Mouse (Mus musculus): ENCODE measurements around the gene Wdr90. TPM values are rescaled to one million over a fixed set of nuclear protein-coding genes. Genes with fewer than 3 reads are reported as not detected.
A peak's percentile ranks its signal among the peaks of the same experiment; 100 is the strongest.

Wdr90 gene
- 11.7 and 13.1 TPM in 2 replicates for polyA plus RNA-seq (2012; ENCODE audit: insufficient read depth, insufficient read length, missing spikeins)

- Histone ChIP-seq H3K4me1 (ENCODE audit: control insufficient read depth, insufficient read depth, low read length) (0 out of 2 replicates have a peak, but pooled peaks cover 5% of the 10 kb centered on the region), H3K4me3 (ENCODE audit: insufficient read depth, low read length) (peak within 1 kb of the TSS; percentile 69), H3K27ac (ENCODE audit: insufficient read depth, low read depth, low read length) (peak within 1 kb of the TSS; percentile 3)
- TF ChIP-seq POLR2A (IDR thresholded peaks at IDR 0.05; ENCODE audit: borderline replicate concordance, low read depth, low read length), result no peak
- TF ChIP-seq CTCF (IDR thresholded peaks at IDR 0.05; ENCODE audit: low read depth, low read length), result no peak
Measured at GRCm38 (mm10) chr17:25860832-25861703, at the start of gene Wdr90. TSS of gene Wdr90 (minus strand) at chr17:25861501.

DNA sequence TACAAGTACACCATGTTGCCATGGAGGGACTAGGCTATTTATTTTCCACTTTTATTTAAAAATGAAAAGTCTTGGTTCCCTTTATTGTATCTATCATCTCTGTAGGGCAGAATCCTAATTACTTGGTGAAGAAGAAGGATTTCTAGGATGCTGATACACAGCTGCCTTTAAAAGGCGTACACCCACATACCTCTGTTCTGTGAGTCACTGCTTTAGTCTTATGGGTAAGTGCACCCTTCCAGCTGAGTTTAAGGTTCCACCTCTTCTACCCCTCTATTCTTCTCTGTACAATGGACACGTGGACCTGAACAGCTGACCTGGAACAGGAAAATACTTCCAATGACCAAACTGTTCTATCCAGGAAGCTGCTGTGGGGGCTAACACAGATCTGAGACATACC, 46.3 kb upstream of the Wdr90 start:
- Histone ChIP-seq H3K27ac (ENCODE audit: insufficient read depth, low read depth, low read length) (no peak overlapping the region), H3K4me1 (ENCODE audit: control insufficient read depth, insufficient read depth, low read length) (peaks cover 31% of the 10 kb centered on the region), H3K4me3 (ENCODE audit: insufficient read depth, low read length) (no peak overlapping the region)
- TF ChIP-seq POLR2A (IDR thresholded peaks at IDR 0.05; ENCODE audit: borderline replicate concordance, low read depth, low read length) (no peak), CTCF (IDR thresholded peaks at IDR 0.05; ENCODE audit: low read depth, low read length) (no peak)

DNA sequence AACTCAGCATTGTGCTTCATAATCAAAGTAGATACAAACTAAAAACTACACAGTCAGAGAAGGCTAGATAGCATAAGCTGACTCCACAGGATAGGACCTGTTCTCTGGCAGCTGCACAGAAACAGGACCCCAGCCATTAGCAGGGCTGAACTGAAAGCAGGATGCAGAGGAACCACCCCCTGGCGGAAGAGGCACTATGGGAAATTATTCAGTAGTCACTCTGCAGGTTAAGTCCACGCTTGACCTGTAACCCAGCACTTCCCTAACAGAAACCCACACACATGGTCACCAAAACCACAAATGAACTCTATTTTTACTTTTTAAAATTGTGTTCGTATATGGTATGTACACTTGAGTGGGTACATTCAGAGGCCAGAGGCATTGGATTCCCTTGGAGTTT, 41.8 kb upstream of the Wdr90 start:
- TF ChIP-seq POLR2A (IDR thresholded peaks at IDR 0.05; ENCODE audit: borderline replicate concordance, low read depth, low read length), result no peak
- TF ChIP-seq CTCF (IDR thresholded peaks at IDR 0.05; ENCODE audit: low read depth, low read length), result no peak
- Histone ChIP-seq H3K4me3 (ENCODE audit: insufficient read depth, low read length) (no peak overlapping the region), H3K4me1 (ENCODE audit: control insufficient read depth, insufficient read depth, low read length) (peaks cover 26% of the 10 kb centered on the region), H3K27ac (ENCODE audit: insufficient read depth, low read depth, low read length) (no peak overlapping the region)

GRCm38 (mm10) chr17:25900193-25900592, 38.9 kb upstream of the Wdr90 start:
- Histone ChIP-seq H3K27ac (ENCODE audit: insufficient read depth, low read depth, low read length) (no peak overlapping the region), H3K4me3 (ENCODE audit: insufficient read depth, low read length) (no peak overlapping the region), H3K4me1 (ENCODE audit: control insufficient read depth, insufficient read depth, low read length) (peaks cover 43% of the 10 kb centered on the region)
- no peak for TF ChIP-seq POLR2A (IDR thresholded peaks at IDR 0.05; ENCODE audit: borderline replicate concordance, low read depth, low read length)
- TF ChIP-seq CTCF (IDR thresholded peaks at IDR 0.05; ENCODE audit: low read depth, low read length), result no peak

DNA sequence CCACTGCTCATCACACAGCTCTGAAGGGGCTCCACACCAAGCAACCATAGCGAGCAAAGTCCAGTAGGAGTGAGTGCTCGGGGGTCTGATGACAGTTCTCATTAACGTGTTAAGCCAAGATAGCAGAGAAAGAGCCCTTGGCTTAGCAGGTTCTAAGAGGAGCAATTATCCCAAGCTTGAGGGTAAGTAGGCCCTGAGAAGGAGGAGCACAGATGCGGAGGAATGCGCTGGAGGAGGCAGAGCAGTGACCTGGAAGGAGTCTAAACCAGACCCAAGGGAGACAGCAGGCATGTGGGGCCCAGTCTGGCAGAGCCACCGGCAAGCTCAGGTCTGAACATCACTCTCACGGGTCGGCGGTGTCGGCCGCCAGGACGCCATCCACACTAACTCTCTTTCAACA, 34.6 kb upstream of the Wdr90 start:
- no peak overlapping the region for H3K27ac ChIP-seq (ENCODE audit: insufficient read depth, low read depth, low read length)
- peaks cover 35% of the 10 kb centered on the region for H3K4me1 ChIP-seq (ENCODE audit: control insufficient read depth, insufficient read depth, low read length)
- TF ChIP-seq CTCF (IDR thresholded peaks at IDR 0.05; ENCODE audit: low read depth, low read length), result no peak
- no peak for TF ChIP-seq POLR2A (IDR thresholded peaks at IDR 0.05; ENCODE audit: borderline replicate concordance, low read depth, low read length)
- H3K4me3 ChIP-seq (ENCODE audit: insufficient read depth, low read length), result no peak overlapping the region

- Histone ChIP-seq H3K4me3 (ENCODE audit: insufficient read depth, low read length) (no peak overlapping the region), H3K27ac (ENCODE audit: insufficient read depth, low read depth, low read length) (no peak overlapping the region), H3K4me1 (ENCODE audit: control insufficient read depth, insufficient read depth, low read length) (peaks cover 35% of the 10 kb centered on the region)
- TF ChIP-seq CTCF (IDR thresholded peaks at IDR 0.05; ENCODE audit: low read depth, low read length), result no peak
- no peak for TF ChIP-seq POLR2A (IDR thresholded peaks at IDR 0.05; ENCODE audit: borderline replicate concordance, low read depth, low read length)
Measured at GRCm38 (mm10) chr17:25895415-25895814, 34.1 kb upstream of the Wdr90 start.

DNA sequence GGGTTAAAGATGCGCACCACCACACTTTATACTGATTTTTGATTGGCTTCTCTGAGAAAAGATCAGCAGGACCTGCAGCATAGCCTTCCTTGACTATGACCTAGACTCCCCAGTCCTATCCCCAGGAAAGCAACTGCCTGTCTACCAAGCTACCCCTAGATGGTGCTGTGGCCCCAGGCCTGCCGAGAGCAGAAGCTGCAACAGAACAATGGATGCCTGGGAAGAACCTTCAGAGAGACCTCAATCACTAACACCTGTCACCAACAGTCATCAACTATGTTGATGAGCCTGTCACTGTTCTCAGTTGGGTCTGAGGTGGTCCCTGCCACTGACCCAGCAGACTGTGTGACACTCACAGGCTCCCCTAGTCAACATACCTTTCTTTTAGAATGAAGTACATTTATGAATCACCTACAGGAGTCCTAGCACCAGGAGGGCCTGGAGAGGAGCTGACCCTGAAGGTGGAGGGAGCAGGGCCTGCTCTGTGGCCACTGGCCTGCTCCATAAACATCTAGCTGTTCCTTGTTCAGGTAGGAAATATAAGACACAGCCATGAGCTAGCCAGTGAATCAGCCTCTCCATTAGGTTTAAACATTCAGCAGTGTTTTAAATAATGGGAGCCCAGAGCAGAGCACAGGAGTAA, 32.8 kb upstream of the Wdr90 start:
- Histone ChIP-seq H3K4me3 (ENCODE audit: insufficient read depth, low read length) (no peak overlapping the region), H3K4me1 (ENCODE audit: control insufficient read depth, insufficient read depth, low read length) (peaks cover 27% of the 10 kb centered on the region), H3K27ac (ENCODE audit: insufficient read depth, low read depth, low read length) (no peak overlapping the region)
- TF ChIP-seq CTCF (IDR thresholded peaks at IDR 0.05; ENCODE audit: low read depth, low read length) (peak; percentile 53), POLR2A (IDR thresholded peaks at IDR 0.05; ENCODE audit: borderline replicate concordance, low read depth, low read length) (no peak)

DNA sequence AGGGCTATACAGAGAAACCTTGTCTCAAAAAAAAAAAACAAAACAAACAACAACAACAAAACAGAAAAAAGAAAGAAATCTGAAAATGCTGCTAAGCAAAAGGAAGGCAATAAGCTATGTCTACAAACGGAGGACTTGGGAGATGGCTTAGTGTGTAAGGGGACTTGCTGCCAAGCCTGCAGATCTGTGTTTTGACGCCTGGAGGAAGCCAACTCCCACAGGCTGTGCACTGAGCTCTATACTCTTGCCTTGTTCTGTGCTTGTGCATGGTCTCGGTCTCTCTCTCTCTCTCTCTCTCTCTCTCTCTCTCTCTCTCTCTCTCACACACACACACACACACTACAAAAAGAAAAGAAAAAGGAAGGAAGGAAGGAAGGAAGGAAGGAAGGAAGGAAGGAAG, 27.5 kb upstream of the Wdr90 start:
- H3K27ac ChIP-seq (ENCODE audit: insufficient read depth, low read depth, low read length), result no peak overlapping the region
- no peaks in the 10 kb centered on the region for H3K4me1 ChIP-seq (ENCODE audit: control insufficient read depth, insufficient read depth, low read length)
- TF ChIP-seq CTCF (IDR thresholded peaks at IDR 0.05; ENCODE audit: low read depth, low read length) (no peak), POLR2A (IDR thresholded peaks at IDR 0.05; ENCODE audit: borderline replicate concordance, low read depth, low read length) (no peak)
- no peak overlapping the region for H3K4me3 ChIP-seq (ENCODE audit: insufficient read depth, low read length)

GRCm38 (mm10) chr17:25887467-25887866, 26.2 kb upstream of the Wdr90 start:
- Histone ChIP-seq H3K4me1 (ENCODE audit: control insufficient read depth, insufficient read depth, low read length) (no peaks in the 10 kb centered on the region), H3K27ac (ENCODE audit: insufficient read depth, low read depth, low read length) (no peak overlapping the region), H3K4me3 (ENCODE audit: insufficient read depth, low read length) (no peak overlapping the region)
- no peak for TF ChIP-seq CTCF (IDR thresholded peaks at IDR 0.05; ENCODE audit: low read depth, low read length)

GRCm38 (mm10) chr17:25886806-25887205, 25.5 kb upstream of the Wdr90 start:
- Histone ChIP-seq H3K4me3 (ENCODE audit: insufficient read depth, low read length) (no peak overlapping the region), H3K4me1 (ENCODE audit: control insufficient read depth, insufficient read depth, low read length) (no peaks in the 10 kb centered on the region), H3K27ac (ENCODE audit: insufficient read depth, low read depth, low read length) (no peak overlapping the region)
- TF ChIP-seq CTCF (IDR thresholded peaks at IDR 0.05; ENCODE audit: low read depth, low read length) (no peak), POLR2A (IDR thresholded peaks at IDR 0.05; ENCODE audit: borderline replicate concordance, low read depth, low read length) (no peak)
